Mouse (Mus musculus) cerebellum, postnatal 4 days (tissue): ENCODE data around the gene Ppfibp2.

Experiments
- DNase-seq, 2 experiments: peaks; one replicate each; pipeline ENCODE4 v3.0.0; 2022; ENCODE audit warnings: low spot score in 2 of 2, mixed read lengths in 1 of 2

The Ppfibp2 gene

GRCm38 (mm10) chr7:107594857-107595402 is at the start of gene Ppfibp2:
TSS of gene Ppfibp2 (plus strand) at chr7:107595207.
- peak; percentile 61 to 71 for DNase-seq

- DNase-seq, result no peak
Observed at GRCm38 (mm10) chr7:107547872-107548271, 47.1 kb upstream of the Ppfibp2 start.

GRCm38 (mm10) chr7:107553461-107553860 is 41.5 kb upstream of the Ppfibp2 start:
- no peak for DNase-seq

- peak in 1 of 2 experiments; percentile 15 for DNase-seq
Observed at GRCm38 (mm10) chr7:107555906-107556305, 39.1 kb upstream of the Ppfibp2 start.

GRCm38 (mm10) chr7:107560675-107561074 is 34.3 kb upstream of the Ppfibp2 start:
- no peak for DNase-seq

- no peak for DNase-seq
Observed at GRCm38 (mm10) chr7:107561584-107561983, 33.4 kb upstream of the Ppfibp2 start.

GRCm38 (mm10) chr7:107563727-107564126 is 31.3 kb upstream of the Ppfibp2 start:
- no peak for DNase-seq

GRCm38 (mm10) chr7:107567261-107567671 is 27.7 kb upstream of the Ppfibp2 start, which contains the start of gene Olfml1:
TSS of gene Olfml1 (plus strand) at chr7:107567446.
- no peak for DNase-seq

GRCm38 (mm10) chr7:107567674-107568073 is 27.3 kb upstream of the Ppfibp2 start:
- DNase-seq, result no peak

GRCm38 (mm10) chr7:107568971-107569370 is 26.0 kb upstream of the Ppfibp2 start:
- DNase-seq, result no peak

GRCm38 (mm10) chr7:107573856-107574255 is 21.2 kb upstream of the Ppfibp2 start:
- no peak for DNase-seq

GRCm38 (mm10) chr7:107574276-107574675 is 20.7 kb upstream of the Ppfibp2 start:
- no peak for DNase-seq

- DNase-seq, result no peak
Observed at GRCm38 (mm10) chr7:107592641-107593040, 2.4 kb upstream of the Ppfibp2 start.

GRCm38 (mm10) chr7:107593904-107594303 is 1.1 kb upstream of the Ppfibp2 start:
- DNase-seq, result no peak

GRCm38 (mm10) chr7:107594325-107594856 is 616 bp upstream of the Ppfibp2 start:
- DNase-seq, result peak in 1 of 2 experiments; percentile 24

- DNase-seq, result no peak
Observed at GRCm38 (mm10) chr7:107595426-107595825, 419 bp downstream of the Ppfibp2 start.

- no peak for DNase-seq
Observed at GRCm38 (mm10) chr7:107596753-107597152, 1.7 kb downstream of the Ppfibp2 start.

- DNase-seq, result no peak
Observed at GRCm38 (mm10) chr7:107597956-107598355, 2.9 kb downstream of the Ppfibp2 start.

GRCm38 (mm10) chr7:107600651-107601050 is 5.6 kb downstream of the Ppfibp2 start:
- DNase-seq, result no peak

GRCm38 (mm10) chr7:107602505-107602904 is 7.5 kb downstream of the Ppfibp2 start:
- no peak for DNase-seq

- DNase-seq, result no peak
Observed at GRCm38 (mm10) chr7:107602913-107603312, 7.9 kb downstream of the Ppfibp2 start.

GRCm38 (mm10) chr7:107607766-107608165 is 12.8 kb downstream of the Ppfibp2 start:
- no peak for DNase-seq

GRCm38 (mm10) chr7:107609622-107610255 is 14.7 kb downstream of the Ppfibp2 start:
- DNase-seq, result no peak
